Mouse (Mus musculus) limb, embryonic 15.5 days (tissue): ENCODE results near the gene Ccdc63. TPM values are rescaled to one million over a fixed set of nuclear protein-coding genes. Genes with fewer than 3 reads are reported as not detected.

Experiments used
- polyA plus RNA-seq: library from polyadenylated mRNA; unstranded; fragments of >200 nt; fragmentation: Nextera tagmentation; extraction: Ambion mirVana; gene quantifications from 2 replicates; pipeline ENCODE4 v1.2.1, GENCODE M21; 2015

Gene Ccdc63
- polyA plus RNA-seq, 1 experiment from 2014 or later, result 0.09 TPM

Other genes starting within 250 kb of the Ccdc63 start
- 2.0 and 2.5 TPM in 2 replicates for gene Cux2, start 90.7 kb downstream of the Ccdc63 start, polyA plus RNA-seq
- gene Myl2, start 39.9 kb downstream of the Ccdc63 start, polyA plus RNA-seq, result 6.5 and 27.8 TPM in 2 replicates
- gene Ppp1cc, start 17.5 kb upstream of the Ccdc63 start, polyA plus RNA-seq, result 185 and 206 TPM in 2 replicates
- gene Hvcn1, start 66.0 kb upstream of the Ccdc63 start, polyA plus RNA-seq, result 8.8 and 11.5 TPM in 2 replicates
- gene Tctn1, start 123.6 kb upstream of the Ccdc63 start, polyA plus RNA-seq, result 5.7 and 6.0 TPM in 2 replicates
- 6.8 and 7.9 TPM in 2 replicates for gene Pptc7, start 143.5 kb upstream of the Ccdc63 start, polyA plus RNA-seq
- 10.9 and 11.5 TPM in 2 replicates for gene Rad9b, start 213.4 kb upstream of the Ccdc63 start, polyA plus RNA-seq
- 184 and 185 TPM in 2 replicates for gene Vps29, start 213.5 kb upstream of the Ccdc63 start, polyA plus RNA-seq
- gene Gpn3, start 231.1 kb upstream of the Ccdc63 start, polyA plus RNA-seq, result 60.5 and 68.7 TPM in 2 replicates
- gene Fam216a, start 231.5 kb upstream of the Ccdc63 start, polyA plus RNA-seq, result 58.3 and 59.3 TPM in 2 replicates